Mouse (Mus musculus): ENCODE data around the gene Atf3. TPM values are rescaled to one million over a fixed set of nuclear protein-coding genes. Genes with fewer than 3 reads are reported as not detected.
A peak's percentile ranks its signal among the peaks of the same experiment; 100 is the strongest.
"Not testable (repeated sequence)": the region's sequence is repeated elsewhere in the genome, so short reads cannot be mapped to it uniquely, and the experiment has no call there.

The Atf3 gene
- total and polyA plus RNA-seq, 3 experiments, result 1.1 to 3.6 (median 3.0) TPM

DNA sequence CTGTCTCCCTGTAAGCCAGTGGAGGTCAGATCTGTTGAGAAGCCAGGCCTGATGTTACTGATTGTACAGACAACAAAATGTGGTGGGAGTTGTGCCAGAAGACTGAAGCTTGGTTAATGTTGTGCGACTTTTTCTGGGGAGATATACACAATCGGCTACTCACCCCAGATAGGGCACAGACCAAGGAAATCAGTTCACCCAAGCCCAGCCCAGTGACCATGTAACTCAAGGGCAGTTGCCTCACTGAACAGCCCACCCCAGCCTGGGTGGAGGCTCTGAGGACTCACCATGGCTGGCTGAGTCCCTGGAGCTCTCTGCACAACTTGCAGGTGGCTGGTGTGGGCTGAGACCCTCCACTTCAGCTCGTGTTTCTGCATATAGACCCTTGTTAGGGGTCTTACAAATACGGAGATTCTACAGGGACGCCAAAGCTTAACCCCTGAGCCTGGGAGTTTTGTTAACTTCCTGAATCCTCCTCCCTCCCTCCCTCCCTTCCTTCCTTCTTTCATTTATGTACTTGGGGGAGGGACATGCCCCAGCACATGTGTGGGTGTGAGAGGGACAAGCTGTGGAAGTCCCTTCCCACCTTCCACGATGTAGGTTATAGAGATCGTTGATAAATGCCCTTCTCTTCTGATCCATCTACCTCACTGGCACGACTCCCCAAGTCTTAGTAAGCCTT lies 66.8 kb downstream of the Atf3 start:
- DNase-seq, result no peak

DNA sequence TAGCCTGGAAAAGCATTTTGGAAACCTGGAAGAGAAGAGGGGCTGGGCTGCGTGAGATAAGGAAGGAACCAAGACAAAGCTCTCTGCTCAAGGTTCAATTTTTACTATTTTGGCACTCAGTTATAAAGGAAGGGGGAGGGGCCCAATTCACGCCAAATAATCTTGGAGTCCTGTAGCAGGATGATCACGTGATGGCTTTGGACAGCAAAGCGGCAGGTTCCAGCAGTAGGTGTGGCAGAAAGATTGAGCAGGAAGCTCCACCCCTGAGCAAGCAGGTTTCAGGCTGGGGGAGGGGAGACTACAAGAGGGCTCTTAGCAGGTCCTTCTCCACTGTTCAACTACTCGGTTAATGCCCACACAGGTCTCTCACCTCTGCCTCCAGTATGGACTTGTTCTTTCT lies 68.3 kb downstream of the Atf3 start:
- DNase-seq, result not testable (repeated sequence)

DNA sequence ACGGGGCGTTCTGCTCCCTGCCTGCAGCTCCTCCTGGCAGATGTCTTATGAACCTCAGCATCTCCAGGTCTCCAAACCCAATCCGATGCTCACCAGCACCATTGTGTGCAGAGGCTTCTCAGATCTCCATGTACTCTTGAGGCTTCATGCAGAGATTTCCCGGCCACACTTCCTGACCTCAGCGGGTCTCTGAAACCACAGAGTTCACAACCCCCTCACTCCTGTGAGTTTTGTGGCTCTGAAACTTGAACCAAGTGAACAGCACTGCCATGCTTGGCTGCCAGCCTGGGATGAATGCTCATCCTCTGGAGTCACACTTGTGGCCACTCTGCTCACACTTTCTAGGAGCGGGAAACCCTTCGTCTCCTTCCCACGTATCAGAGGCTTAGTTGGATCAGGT lies 76.9 kb downstream of the Atf3 start:
- DNase-seq, result no peak

GRCm38 (mm10) chr1:191138874-191139495 lies 78.9 kb downstream of the Atf3 start:
- no peak for DNase-seq

DNA sequence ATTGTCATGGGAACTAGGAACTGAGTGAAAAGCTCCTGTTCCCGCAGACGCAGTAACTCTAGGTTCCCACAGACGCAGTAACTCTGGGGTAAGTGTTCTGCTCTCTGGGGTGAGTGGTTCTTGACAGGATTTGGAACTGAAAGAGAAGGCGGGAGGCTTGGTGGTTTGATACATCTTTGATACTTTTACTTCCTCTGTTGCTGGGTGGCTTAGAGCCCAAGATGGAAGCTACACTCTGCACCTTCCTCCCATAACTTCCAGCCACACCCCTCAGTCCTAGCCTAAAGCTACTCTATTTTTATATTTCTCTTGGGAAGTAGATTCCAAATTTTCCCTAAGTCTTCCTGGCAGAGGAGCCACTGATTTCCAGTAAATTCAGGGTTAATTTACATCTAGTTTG lies 79.4 kb downstream of the Atf3 start:
- DNase-seq, result no peak

GRCm38 (mm10) chr1:191135406-191135805 lies 82.4 kb downstream of the Atf3 start:
- no peak for DNase-seq

- DNase-seq, result no peak
These were observed 84.9 kb downstream of the Atf3 start for GRCm38 (mm10) chr1:191132934-191133333.

GRCm38 (mm10) chr1:191132240-191132639 lies 85.6 kb downstream of the Atf3 start:
- DNase-seq, result no peak

DNA sequence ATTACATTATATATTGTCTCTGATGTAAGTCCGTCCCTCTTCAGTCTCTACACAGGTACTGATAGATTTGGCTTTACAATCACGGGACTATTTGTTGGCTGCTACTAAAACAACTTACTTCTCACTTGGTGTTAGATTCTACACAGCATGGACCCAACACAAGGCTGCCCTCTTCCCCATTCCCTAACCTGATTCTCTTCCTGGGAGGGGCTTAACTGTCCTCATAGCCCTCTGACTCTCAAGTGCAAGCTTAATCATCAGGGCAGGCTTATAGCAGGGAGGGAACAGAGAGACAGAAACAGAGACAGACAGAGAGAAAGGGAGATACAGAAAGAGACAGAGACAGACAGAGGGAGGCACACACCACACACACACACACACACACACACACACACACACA lies 86.1 kb downstream of the Atf3 start:
- no peak for DNase-seq

- peak; percentile 74 for DNase-seq
These were observed 91.8 kb downstream of the Atf3 start for GRCm38 (mm10) chr1:191125811-191126638.

DNA sequence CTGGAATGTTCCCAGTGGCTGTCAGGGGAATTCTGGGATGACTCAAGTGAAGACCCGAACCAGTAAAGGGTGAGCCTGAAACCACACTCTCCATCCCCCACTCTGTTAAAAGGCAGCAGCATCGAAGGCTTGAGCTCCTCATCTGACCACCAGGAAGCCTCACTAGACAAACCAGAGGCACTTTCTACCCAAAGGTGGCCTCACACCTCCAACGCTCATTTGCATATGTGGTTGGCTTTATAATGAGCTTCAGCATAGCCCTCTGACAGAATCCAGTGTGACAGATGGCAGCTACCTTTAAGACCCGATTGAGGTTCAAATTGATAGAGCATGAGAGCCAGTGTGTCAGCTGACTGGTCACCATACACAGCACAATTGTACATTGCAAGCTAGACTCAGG lies 93.6 kb downstream of the Atf3 start:
- no peak for DNase-seq

GRCm38 (mm10) chr1:191123696-191124095 lies 94.1 kb downstream of the Atf3 start:
- no peak for DNase-seq

GRCm38 (mm10) chr1:191122744-191123143 lies 95.1 kb downstream of the Atf3 start:
- DNase-seq, result no peak

Other genes starting within 250 kb of the Atf3 start
- gene Vash2, start 238.7 kb downstream of the Atf3 start, total RNA-seq (2021), result under 1 TPM; 0.17 to 0.24 TPM
- gene Vash2, start 238.7 kb downstream of the Atf3 start, polyA plus RNA-seq (2012; rRNA removed), result 0.17 and 1.1 TPM in 2 replicates
- gene Flvcr1, start 191.9 kb downstream of the Atf3 start, total RNA-seq (2021), result 10 to 100 TPM in 1 of 2 experiments, 1 to 10 TPM in 1; 9.5 to 16.8 TPM
- gene Flvcr1, start 191.9 kb downstream of the Atf3 start, polyA plus RNA-seq (2012; rRNA removed), result 20.7 and 27.7 TPM in 2 replicates
- gene Spata45, start 181.4 kb downstream of the Atf3 start, total RNA-seq (2021), result not detected
- gene Spata45, start 181.4 kb downstream of the Atf3 start, polyA plus RNA-seq (2012; rRNA removed), result not detected in 2 replicates
- gene Tatdn3, start 155.1 kb downstream of the Atf3 start, total RNA-seq (2021), result 10 to 100 TPM; 12.4 to 14.5 TPM
- 2.2 and 5.9 TPM in 2 replicates for gene Tatdn3, start 155.1 kb downstream of the Atf3 start, polyA plus RNA-seq (2012; rRNA removed)
- 1 to 10 TPM in 1 of 2 experiments, under 1 TPM in 1; 0.52 to 1.2 TPM for gene Nsl1, start 155.0 kb downstream of the Atf3 start, total RNA-seq (2021)
- 0.17 and 0.22 TPM in 2 replicates for gene Nsl1, start 155.0 kb downstream of the Atf3 start, polyA plus RNA-seq (2012; rRNA removed)
- 1 to 10 TPM; 2.2 TPM for gene Batf3, start 120.2 kb downstream of the Atf3 start, total RNA-seq (2021)
- gene Batf3, start 120.2 kb downstream of the Atf3 start, polyA plus RNA-seq (2012; rRNA removed), result 3.5 and 4.9 TPM in 2 replicates
- gene Fam71a, start 53.2 kb downstream of the Atf3 start, total RNA-seq (2021), result not detected
- not detected in 2 replicates for gene Fam71a, start 53.2 kb downstream of the Atf3 start, polyA plus RNA-seq (2012; rRNA removed)
- gene Nenf, start 100.2 kb upstream of the Atf3 start, total RNA-seq (2021), result 10 to 100 TPM; 78.7 to 94.3 TPM
- 249 and 261 TPM in 2 replicates for gene Nenf, start 100.2 kb upstream of the Atf3 start, polyA plus RNA-seq (2012; rRNA removed)
- gene Tmem206, start 107.9 kb upstream of the Atf3 start, total RNA-seq (2021), result 1 to 10 TPM; 4.2 to 7.4 TPM
- 4.0 and 4.1 TPM in 2 replicates for gene Tmem206, start 107.9 kb upstream of the Atf3 start, polyA plus RNA-seq (2012; rRNA removed)
- gene Ppp2r5a, start 185.2 kb upstream of the Atf3 start, total RNA-seq (2021), result 100 to 1,000 TPM; 212 to 218 TPM
- gene Ppp2r5a, start 185.2 kb upstream of the Atf3 start, polyA plus RNA-seq (2012; rRNA removed), result 93.3 and 162 TPM in 2 replicates

Measured in adrenal gland, adult 2 months (tissue).